Mouse (Mus musculus): ENCODE results near the gene Nup210l. TPM values are rescaled to one million over a fixed set of nuclear protein-coding genes. Genes with fewer than 3 reads are reported as not detected.

Gene Nup210l
- polyA plus RNA-seq, 1 experiment from 2014 or later, result 0.40 TPM

GRCm38 (mm10) chr3:90258521-90258920 lies 154.6 kb downstream of the Nup210l start:
- ATAC-seq (ENCODE audit: insufficient number of reproducible peaks, low FRiP score), result no peak
- 86% methylated on average over 4 of the region's 4 CpGs for WGBS
- no peak overlapping the region for H3K27ac ChIP-seq (ENCODE audit: poor library complexity, severe bottlenecking)
- H3K4me1 ChIP-seq (replicated peaks), result peaks cover 7% of the 10 kb centered on the region
- no peak overlapping the region for H3K9ac ChIP-seq
- H3K27me3 ChIP-seq (replicated peaks), result no peaks in the 10 kb centered on the region
- no peak overlapping the region for H3K4me2 ChIP-seq
- H3K4me3 ChIP-seq, result no peak overlapping the region
- no peaks in the 10 kb centered on the region for H3K9me3 ChIP-seq (replicated peaks)
- H3K36me3 ChIP-seq, result peaks cover 69% of the 10 kb centered on the region

MicroRNAs within 50 kb of the gene (microRNA counts, 519-probe panel; counts per million panel counts)
- not detected for microRNA mmu-miR-190b

Small RNA genes within 50 kb of the gene (microRNA-seq; reads per million reads assigned to microRNA genes)
- gene Mir190b, result 14.9 reads per million, percentile 29 among the genes with 10 or more reads in this experiment

Other genes with a start within 250 kb of the Nup210l start
- 0.47 and 0.59 TPM in 2 replicates for gene Il6ra, start 190.9 kb upstream of the Nup210l start, polyA plus RNA-seq (2016; fragmentation: Nextera tagmentation; extraction: Ambion mirVana)
- 20.0 and 20.8 TPM in 2 replicates for gene Atp8b2, start 140.6 kb upstream of the Nup210l start, polyA plus RNA-seq (2016; fragmentation: Nextera tagmentation; extraction: Ambion mirVana)
- gene Hax1, start 105.4 kb upstream of the Nup210l start, polyA plus RNA-seq (2016; fragmentation: Nextera tagmentation; extraction: Ambion mirVana), result 79.4 and 85.4 TPM in 2 replicates
- gene 4933434E20Rik, start 52.5 kb upstream of the Nup210l start, polyA plus RNA-seq (2016; fragmentation: Nextera tagmentation; extraction: Ambion mirVana), result 136 and 141 TPM in 2 replicates
- gene Ubap2l, start 51.5 kb upstream of the Nup210l start, polyA plus RNA-seq (2016; fragmentation: Nextera tagmentation; extraction: Ambion mirVana), result 178 and 200 TPM in 2 replicates
- 335 and 344 TPM in 2 replicates for gene Tpm3, start 31.5 kb upstream of the Nup210l start, polyA plus RNA-seq (2016; fragmentation: Nextera tagmentation; extraction: Ambion mirVana)
- gene Rps27, start 109.5 kb downstream of the Nup210l start, polyA plus RNA-seq (2016; fragmentation: Nextera tagmentation; extraction: Ambion mirVana), result 771 and 793 TPM in 2 replicates
- gene Rab13, start 109.6 kb downstream of the Nup210l start, polyA plus RNA-seq (2016; fragmentation: Nextera tagmentation; extraction: Ambion mirVana), result 26.8 and 28.0 TPM in 2 replicates
- 83.0 and 84.3 TPM in 2 replicates for gene Jtb, start 127.5 kb downstream of the Nup210l start, polyA plus RNA-seq (2016; fragmentation: Nextera tagmentation; extraction: Ambion mirVana)
- 2.3 TPM in 2 replicates for gene Creb3l4, start 139.4 kb downstream of the Nup210l start, polyA plus RNA-seq (2016; fragmentation: Nextera tagmentation; extraction: Ambion mirVana)
- 63.5 and 67.8 TPM in 2 replicates for gene Slc39a1, start 144.0 kb downstream of the Nup210l start, polyA plus RNA-seq (2016; fragmentation: Nextera tagmentation; extraction: Ambion mirVana)
- 14.6 and 18.7 TPM in 2 replicates for gene Crtc2, start 150.0 kb downstream of the Nup210l start, polyA plus RNA-seq (2016; fragmentation: Nextera tagmentation; extraction: Ambion mirVana)
- 6.1 and 8.2 TPM in 2 replicates for gene Dennd4b, start 161.1 kb downstream of the Nup210l start, polyA plus RNA-seq (2016; fragmentation: Nextera tagmentation; extraction: Ambion mirVana)
- 8.5 and 10.0 TPM in 2 replicates for gene Gatad2b, start 189.0 kb downstream of the Nup210l start, polyA plus RNA-seq (2016; fragmentation: Nextera tagmentation; extraction: Ambion mirVana)